Mouse (Mus musculus) MEL (cell line): ENCODE measurements around the gene Gpr15.

Source experiments
- JUND ChIP-seq: IDR thresholded peaks from 2 replicates; pipeline ENCODE4 v1.6.1; 2011; ENCODE audit warnings: low read depth, mild to moderate bottlenecking, improper control_type of control experiment, low read length
- POLR2A ChIP-seq, 2 experiments: IDR thresholded peaks; 2 replicates each; pipeline ENCODE4 v1.6.1; 2011 to 2012; ENCODE audit warnings: low read length in 2 of 2, mild to moderate bottlenecking in 2 of 2, control low read depth in 1 of 2, improper control_type of control experiment in 1 of 2, low read depth in 1 of 2, moderate library complexity in 1 of 2; ENCODE audit not compliant: control insufficient read depth in 1 of 2, insufficient read depth in 1 of 2, poor library complexity in 1 of 2

DNA sequence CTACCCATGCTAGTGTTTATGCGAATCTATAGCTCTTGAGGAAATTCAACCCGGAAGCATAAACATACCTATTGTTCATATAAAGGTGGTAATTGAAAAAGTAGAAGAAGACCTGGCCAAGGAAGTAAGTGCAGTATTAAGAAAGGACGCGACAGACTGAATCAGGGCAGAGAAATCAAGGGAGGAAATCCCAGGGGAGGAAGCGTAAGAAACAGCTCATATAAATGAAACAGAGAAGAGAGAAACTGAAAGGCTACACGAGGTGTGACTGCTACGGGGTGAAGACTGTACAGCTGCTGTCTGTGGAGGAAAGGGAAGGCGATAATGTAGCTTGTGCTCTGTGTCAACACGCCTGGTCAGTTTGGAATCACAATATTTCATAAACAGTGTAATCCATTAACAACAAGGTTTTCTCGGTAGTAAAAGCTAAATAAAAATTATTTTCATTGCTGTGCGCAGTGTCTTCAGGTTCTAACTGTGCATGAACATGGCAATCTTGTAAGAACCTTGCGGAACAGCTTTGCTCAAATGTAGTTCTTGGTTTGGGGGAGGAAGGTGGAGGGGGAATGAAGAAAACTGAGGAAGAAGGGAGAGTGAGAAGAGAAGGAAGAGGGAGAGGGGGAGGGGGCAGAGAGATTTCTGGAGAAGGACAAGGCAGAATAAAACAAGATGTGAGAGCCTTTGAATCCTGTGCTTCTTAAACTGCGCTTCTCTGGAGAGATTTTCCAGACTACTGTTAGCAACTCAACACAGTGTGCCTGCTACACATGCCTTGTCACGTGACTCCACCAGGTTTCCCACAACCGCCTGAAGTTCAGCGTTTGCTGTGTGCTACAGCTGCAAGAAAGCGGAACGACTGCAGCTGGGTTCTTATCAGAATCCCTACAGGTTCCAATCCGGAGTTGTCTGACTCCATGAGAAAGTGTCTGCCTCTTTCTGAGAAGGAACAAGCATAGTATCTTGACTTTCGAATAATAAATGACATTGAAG lies 33.0 kb downstream of the Gpr15 start:
- TF ChIP-seq POLR2A (IDR thresholded peaks at IDR 0.05; ENCODE audit: control insufficient read depth in 1 of 2, insufficient read depth in 1 of 2, low read depth in 1 of 2, low read length in 2 of 2, poor library complexity in 1 of 2) (no peak), JUND (no peak)
